Mouse (Mus musculus) gastrocnemius, adult 2 months (tissue): ENCODE data around the gene Gm13275. TPM values are rescaled to one million over a fixed set of nuclear protein-coding genes. Genes with fewer than 3 reads are reported as not detected.
"Not testable (repeated sequence)": the region's sequence is repeated elsewhere in the genome, so short reads cannot be mapped to it uniquely, and the experiment has no call there.

Source experiments
- DNase-seq: peaks from one replicate; pipeline ENCODE4 v3.0.0; 2022
- H3K27ac ChIP-seq: fragments of 200-600 bp; 2 replicates; pipeline ENCODE4 v1.8.1; 2022; ENCODE audit warnings: mild to moderate bottlenecking
- H3K4me3 ChIP-seq: fragments of 200-600 bp; 2 replicates; pipeline ENCODE4 v1.8.1; 2022; ENCODE audit warnings: mild to moderate bottlenecking, moderate library complexity
- CTCF ChIP-seq: fragments of 200-600 bp; IDR thresholded peaks from 2 replicates; pipeline ENCODE4 v1.8.1; 2022; ENCODE audit warnings: antibody characterized with exemption, mild to moderate bottlenecking, moderate library complexity
- intact Hi-C: fragments of 180-260 bp; cut with DNase I; formaldehyde crosslinking; loops from one replicate; pipeline ENCODE4 v1.15.1; 2025
- long read RNA-seq, 2 experiments: library from polyadenylated mRNA; stranded (forward); transcript quantifications; one replicate each; pipeline ENCODE4 v2.0.0; 2021
- total RNA-seq, 2 experiments: library from RNA; stranded (reverse); gene quantifications; 2 replicates each; pipeline ENCODE4 v1.2.3; 2021

The Gm13275 gene
- total RNA-seq, result not detected
- long read RNA-seq, experiment 1, result 0 reads
- long read RNA-seq, experiment 2, result 0 reads

DNA sequence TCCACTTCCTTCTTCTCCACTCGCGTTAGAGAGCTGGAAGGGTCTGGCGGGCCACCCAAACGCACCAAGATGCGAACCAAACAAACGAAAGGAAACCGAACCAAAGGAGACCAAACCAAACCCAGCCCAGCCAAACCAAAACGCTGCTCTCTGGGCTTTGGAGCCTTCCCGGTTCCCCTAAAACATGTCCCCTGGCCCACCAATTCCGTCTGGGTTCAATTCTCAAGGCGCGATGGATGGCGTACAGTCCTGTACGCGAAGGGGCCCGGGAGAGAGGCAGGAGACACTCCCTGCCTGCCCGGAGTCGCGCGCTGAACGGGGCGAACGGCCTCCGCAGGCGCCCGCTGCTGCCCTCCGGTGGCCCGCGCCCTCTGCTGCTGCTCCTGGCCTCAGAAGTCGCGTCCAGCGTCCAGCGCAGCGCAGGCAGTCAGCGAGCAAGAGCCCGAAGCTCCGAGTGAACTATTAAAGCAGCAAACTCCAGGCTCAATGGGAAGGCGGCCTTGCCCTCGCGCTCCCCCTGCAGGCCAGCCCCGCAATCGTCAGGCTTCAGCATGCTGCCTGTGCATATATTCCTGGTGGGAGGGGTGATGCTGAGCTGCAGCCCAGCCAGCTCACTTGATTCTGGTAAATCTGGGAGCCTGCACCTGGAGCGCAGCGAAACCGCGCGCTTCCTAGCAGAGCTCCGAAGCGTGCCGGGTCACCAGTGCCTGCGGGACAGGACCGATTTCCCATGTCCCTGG is at the start of gene Gm13275:
Gene Gm13275 (plus strand): TSS at position 552 of the 740 bp plus-strand sequence.
- Histone ChIP-seq H3K4me3 (peak within 1 kb of the TSS; percentile 31), H3K27ac (peak within 1 kb of the TSS; percentile 57)
- DNase-seq, result peak; percentile 51
- TF ChIP-seq CTCF, result peak; percentile 36
- intact Hi-C loops, result not testable (repeated sequence)

DNA sequence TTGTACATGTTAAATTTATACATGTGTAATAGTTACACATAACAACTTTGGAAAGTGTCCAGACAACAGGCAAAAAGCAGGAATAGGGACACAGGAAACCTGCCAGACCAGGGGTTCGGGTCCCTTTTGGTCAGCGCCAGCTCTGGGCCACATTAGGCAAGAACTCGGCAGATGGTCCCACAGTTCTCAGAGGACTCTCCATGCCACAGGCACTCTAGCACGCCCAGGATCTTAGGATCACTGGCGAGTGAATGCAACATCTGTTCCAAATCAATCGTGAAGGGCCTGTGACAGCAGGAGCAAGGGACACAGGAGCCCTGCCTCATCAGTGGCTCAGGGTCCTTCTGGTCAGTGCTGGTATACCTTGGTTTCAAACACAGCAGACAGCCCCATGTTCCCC is 44.4 kb upstream of the Gm13275 start:
- intact Hi-C loops, result no loop called here
- Histone ChIP-seq H3K27ac (no peak overlapping the region), H3K4me3 (no peak overlapping the region)
- DNase-seq, result no peak
- TF ChIP-seq CTCF, result no peak

DNA sequence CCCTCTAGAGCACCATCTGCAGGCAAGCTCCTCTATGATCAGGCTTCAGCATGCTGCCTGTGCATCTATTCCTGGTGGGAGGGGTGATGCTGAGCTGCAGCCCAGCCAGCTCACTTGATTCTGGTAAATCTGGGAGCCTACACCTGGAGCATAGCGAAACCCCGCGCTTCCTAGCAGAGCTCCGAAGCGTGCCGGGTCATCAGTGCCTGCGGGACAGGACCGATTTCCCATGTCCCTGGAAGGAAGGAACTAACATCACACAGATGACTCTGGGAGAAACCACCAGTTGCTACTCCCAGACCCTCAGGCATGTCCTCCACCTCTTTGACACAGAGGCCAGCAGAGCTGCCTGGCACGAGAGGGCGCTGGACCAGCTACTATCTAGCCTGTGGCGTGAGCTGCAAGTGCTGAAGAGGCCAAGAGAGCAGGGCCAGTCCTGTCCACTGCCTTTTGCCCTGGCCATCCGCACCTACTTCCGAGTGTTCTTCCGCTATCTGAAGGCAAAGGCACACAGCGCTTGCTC is 39.4 kb upstream of the Gm13275 start, which contains the start of gene Gm13271:
Gene Gm13271 (plus strand): TSS at position 51 of the 523 bp plus-strand sequence.
- H3K27ac ChIP-seq, intact Hi-C loops, H3K4me3 ChIP-seq: not testable (repeated sequence)
- peak; percentile 60 for DNase-seq
- peak; percentile 34; the same call in 1 of the 2 replicates for TF ChIP-seq CTCF

DNA sequence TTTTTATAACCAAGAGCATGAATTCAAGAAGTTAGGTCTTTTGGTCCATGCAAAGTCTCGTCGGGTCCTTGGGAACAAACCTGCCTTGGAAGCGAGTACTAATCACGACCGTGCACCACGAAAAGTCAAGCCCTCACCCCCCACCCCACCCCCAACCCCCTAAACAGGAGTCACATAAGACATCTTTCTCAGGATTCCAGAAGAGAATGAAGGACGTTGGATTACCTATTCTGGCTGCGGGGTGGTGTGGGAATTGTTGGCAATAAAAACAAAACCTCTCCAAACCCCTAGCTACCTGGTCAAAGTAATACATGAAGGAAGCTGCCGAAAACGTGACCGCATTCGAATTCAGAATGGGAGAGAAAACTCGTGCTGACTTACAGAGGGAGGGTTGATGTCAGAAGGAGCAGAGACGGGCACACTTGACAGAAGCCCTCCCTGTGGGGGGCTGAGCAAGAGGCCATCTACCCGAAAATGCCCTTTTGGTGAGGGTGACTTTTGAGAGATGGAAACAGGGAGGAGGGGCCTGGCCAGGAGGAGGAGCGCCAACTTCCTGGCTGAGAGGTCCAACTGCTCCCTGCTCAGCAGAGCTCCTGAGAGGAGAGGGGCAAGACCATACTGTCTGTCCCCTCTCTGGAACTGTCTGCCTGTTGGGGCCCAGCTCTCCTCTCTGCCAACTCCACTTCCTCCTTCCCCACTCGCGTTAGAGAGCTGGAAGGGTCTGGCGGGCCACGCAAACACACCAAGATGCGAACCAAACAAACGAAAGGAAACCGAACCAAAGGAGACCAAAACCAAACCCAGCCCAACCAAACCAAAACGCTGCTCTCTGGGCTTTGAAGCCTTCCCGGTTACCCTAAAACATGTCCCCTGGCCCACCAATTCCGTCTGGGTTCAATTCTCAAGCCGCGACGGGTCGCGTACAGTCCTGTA is 37.4 kb upstream of the Gm13275 start:
- peak overlapping the region; percentile 86 for H3K27ac ChIP-seq
- DNase-seq, result not testable (repeated sequence)
- H3K4me3 ChIP-seq, result peak overlapping the region; percentile 75
- intact Hi-C loops, result loop anchor here (2.0 kb wide), 1 partner anchor 16 kb away; no protein-coding TSS in a partner anchor

- TF ChIP-seq CTCF, result peak; percentile 66
- Histone ChIP-seq H3K4me3 (peak overlapping the region; percentile 75), H3K27ac (peak overlapping the region; percentile 86)
- intact Hi-C loops, result loop anchor here (2.0 kb wide), 1 partner anchor 17 kb away; no protein-coding TSS in a partner anchor
- DNase-seq, result peak; percentile 83
These were observed 36.7 kb upstream of the Gm13275 start for GRCm38 (mm10) chr4:88757628-88758031.

DNA sequence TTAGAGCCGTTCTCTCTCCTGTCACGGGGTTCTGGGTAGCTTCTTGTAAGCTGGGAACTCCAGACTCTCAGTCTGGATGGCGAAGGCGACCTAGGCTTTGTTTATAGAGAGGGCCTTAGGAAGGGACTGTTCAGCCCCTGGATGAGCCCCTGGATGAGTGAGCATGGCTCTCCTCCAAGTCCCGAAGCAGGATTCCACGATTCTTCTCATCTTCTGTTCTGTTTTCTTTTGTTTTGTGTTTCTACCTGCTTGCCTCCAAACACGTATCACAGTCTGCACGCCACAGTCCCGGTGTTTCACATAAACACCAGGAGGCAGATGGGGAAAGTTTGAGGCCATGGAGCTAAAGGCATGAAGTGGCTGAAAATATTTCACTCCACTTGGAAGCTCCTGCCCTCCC is 35.5 kb upstream of the Gm13275 start:
- DNase-seq, H3K27ac ChIP-seq, H3K4me3 ChIP-seq, intact Hi-C loops: not testable (repeated sequence)

DNA sequence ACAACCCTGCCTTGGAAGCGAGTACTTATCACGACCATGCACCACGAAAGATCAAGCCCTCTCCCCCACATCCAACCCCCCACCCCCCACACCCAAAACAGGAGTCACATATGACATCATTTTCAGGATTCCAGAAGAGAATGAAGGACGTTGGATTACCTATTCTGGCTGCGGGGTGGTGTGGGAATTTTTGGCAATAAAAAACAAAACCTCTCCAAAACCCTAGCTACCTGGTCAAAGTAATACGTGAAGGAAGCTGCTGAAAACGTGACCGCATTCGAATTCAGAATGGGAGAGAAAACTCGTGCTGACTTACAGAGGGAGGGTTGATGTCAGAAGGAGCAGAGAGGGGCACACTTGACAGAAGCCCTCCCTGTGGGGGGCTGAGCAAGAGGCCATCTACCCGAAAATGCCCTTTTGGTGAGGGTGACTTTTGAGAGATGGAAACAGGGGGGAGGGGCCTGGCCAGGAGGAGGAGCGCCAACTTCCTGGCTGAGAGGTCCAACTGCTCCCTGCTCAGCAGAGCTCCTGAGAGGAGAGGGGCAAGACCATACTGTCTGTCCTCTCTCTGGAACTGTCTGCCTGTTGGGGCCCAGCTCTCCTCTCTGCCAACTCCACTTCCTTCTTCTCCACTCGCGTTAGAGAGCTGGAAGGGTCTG is 34.5 kb upstream of the Gm13275 start, which contains the start of gene Gm13283:
Gene Gm13283 (plus strand): TSS at position 510 of the 659 bp plus-strand sequence.
- intact Hi-C loops, result not testable (repeated sequence)
- DNase-seq, result peak; percentile 51
- Histone ChIP-seq H3K27ac (peak within 1 kb of the TSS; percentile 71), H3K4me3 (peak within 1 kb of the TSS; percentile 61)

DNA sequence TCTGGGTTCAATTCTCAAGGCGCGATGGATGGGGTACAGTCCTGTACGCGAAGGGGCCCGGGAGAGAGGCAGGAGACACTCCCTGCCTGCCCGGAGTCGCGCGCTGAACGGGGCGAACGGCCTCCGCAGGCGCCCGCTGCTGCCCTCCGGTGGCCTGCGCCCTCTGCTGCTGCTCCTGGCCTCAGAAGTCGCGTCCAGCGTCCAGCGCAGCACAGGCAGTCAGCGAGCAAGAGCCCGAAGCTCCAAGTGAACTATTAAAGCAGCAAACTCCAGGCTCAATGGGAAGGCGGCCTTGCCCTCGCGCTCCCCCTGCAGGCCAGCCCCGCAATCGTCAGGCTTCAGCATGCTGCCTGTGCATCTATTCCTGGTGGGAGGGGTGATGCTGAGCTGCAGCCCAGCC is 33.9 kb upstream of the Gm13275 start:
- peak; percentile 64 for TF ChIP-seq CTCF
- H3K27ac ChIP-seq, result peak overlapping the region; percentile 71
- peak overlapping the region; percentile 61 for H3K4me3 ChIP-seq
- DNase-seq, result peak; percentile 87
- intact Hi-C loops, result not testable (repeated sequence)

GRCm38 (mm10) chr4:88761776-88762175 is 32.5 kb upstream of the Gm13275 start:
- H3K27ac ChIP-seq, H3K4me3 ChIP-seq, intact Hi-C loops: not testable (repeated sequence)
- DNase-seq, result peak; percentile 51

GRCm38 (mm10) chr4:88762341-88762740 is 31.9 kb upstream of the Gm13275 start:
- intact Hi-C loops, H3K4me3 ChIP-seq, H3K27ac ChIP-seq, DNase-seq: not testable (repeated sequence)

GRCm38 (mm10) chr4:88763384-88764018 is 30.8 kb upstream of the Gm13275 start:
- Histone ChIP-seq H3K4me3 (peak overlapping the region; percentile 59), H3K27ac (peak overlapping the region; percentile 65)
- peak; percentile 61 for TF ChIP-seq CTCF
- intact Hi-C loops, result not testable (repeated sequence)
- DNase-seq, result peak; percentile 74

DNA sequence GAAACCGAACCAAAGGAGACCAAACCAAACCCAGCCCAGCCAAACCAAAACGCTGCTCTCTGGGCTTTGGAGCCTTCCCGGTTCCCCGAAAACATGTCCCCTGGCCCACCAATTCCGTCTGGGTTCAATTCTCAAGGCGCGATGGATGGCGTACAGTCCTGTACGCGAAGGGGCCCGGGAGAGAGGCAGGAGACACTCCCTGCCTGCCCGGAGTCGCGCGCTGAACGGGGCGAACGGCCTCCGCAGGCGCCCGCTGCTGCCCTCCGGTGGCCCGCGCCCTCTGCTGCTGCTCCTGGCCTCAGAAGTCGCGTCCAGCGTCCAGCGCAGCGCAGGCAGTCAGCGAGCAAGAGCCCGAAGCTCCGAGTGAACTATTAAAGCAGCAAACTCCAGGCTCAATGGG is 20.8 kb upstream of the Gm13275 start, which contains the start of gene Gm13290:
Gene Gm13290 (plus strand): TSS at position 301 of the 400 bp plus-strand sequence.
- H3K27ac ChIP-seq, H3K4me3 ChIP-seq, intact Hi-C loops, DNase-seq: not testable (repeated sequence)

- H3K27ac ChIP-seq, H3K4me3 ChIP-seq, intact Hi-C loops, DNase-seq: not testable (repeated sequence)
These were observed 17.7 kb upstream of the Gm13275 start, which contains the start of gene Gm13289 for GRCm38 (mm10) chr4:88776622-88777021. Gene Gm13289 (plus strand): TSS chr4:88776922.

GRCm38 (mm10) chr4:88779550-88779949 is 14.7 kb upstream of the Gm13275 start, which contains the start of gene Gm13272:
Gene Gm13272 (plus strand): TSS chr4:88779850.
- H3K27ac ChIP-seq, H3K4me3 ChIP-seq, intact Hi-C loops, DNase-seq: not testable (repeated sequence)

DNA sequence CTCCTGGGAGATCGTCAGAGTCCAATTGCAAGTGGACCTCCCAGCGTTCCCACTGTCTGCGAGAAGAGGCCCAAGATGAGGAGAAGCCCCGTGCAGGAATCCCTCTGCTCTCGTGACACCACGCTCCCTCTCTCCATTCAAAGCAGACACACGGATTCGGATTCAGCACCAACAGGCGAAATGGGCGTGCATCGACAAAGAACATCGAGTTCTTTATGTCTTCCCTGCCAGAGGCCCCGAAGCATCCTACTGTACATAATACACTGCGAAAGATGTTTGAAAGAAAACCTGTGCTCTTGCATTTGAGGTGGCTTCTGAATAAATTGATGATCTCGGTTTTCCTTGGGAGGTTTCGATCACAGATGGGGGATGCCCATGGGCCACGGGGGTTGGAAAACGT is 14.0 kb upstream of the Gm13275 start:
- H3K27ac ChIP-seq, H3K4me3 ChIP-seq, DNase-seq, intact Hi-C loops: not testable (repeated sequence)

- intact Hi-C loops, DNase-seq: not testable (repeated sequence)
- Histone ChIP-seq H3K4me3 (peak within 1 kb of the TSS; percentile 57), H3K27ac (peak within 1 kb of the TSS; percentile 61; the same call in 1 of the 2 replicates)
These were observed 12.5 kb upstream of the Gm13275 start, which contains the start of gene Ifnz for GRCm38 (mm10) chr4:88781831-88782230. Gene Ifnz (plus strand): TSS chr4:88782131.
